Mouse (Mus musculus) CD4-positive naive resting alpha-beta T cell, adult 76 days (primary cell): Measurements from ENCODE around the gene Grin2a. TPM values are rescaled to one million over a fixed set of nuclear protein-coding genes. Genes with fewer than 3 reads are reported as not detected.

Experiments used
- total RNA-seq: library from RNA; stranded (reverse); gene quantifications from one replicate; pipeline ENCODE4 v1.2.4, GENCODE M21; 2023

Gene Grin2a
- total RNA-seq, result not detected

GRCm38 (mm10) chr16:9994951-9995813, at the start of gene Grin2a:
TSS of gene Grin2a (minus strand) at chr16:9995560.

Other genes with a start within 250 kb of the Grin2a start
- gene Rpl39l, start 174.7 kb upstream of the Grin2a start, total RNA-seq, result not detected
- gene Atf7ip2, start 197.2 kb upstream of the Grin2a start, total RNA-seq, result not detected